Mouse (Mus musculus) brown adipose tissue, adult 24 weeks (tissue): ENCODE data around the gene Cdrt4. TPM values are rescaled to one million over a fixed set of nuclear protein-coding genes. Genes with fewer than 3 reads are reported as not detected.

Source experiments
- H3K27ac ChIP-seq: fragments of 200-500 bp; replicated peaks from 2 replicates; pipeline ENCODE4 v1.5.1; 2012; ENCODE audit warnings: low read depth, mild to moderate bottlenecking, low read length
- H3K4me1 ChIP-seq: fragments of 200-500 bp; 2 replicates; pipeline ENCODE4 v1.6.1; 2012; ENCODE audit warnings: low read length, mixed read lengths; ENCODE audit not compliant: control insufficient read depth, insufficient read depth, insufficient read length
- H3K4me3 ChIP-seq: fragments of 200-500 bp; 2 replicates; pipeline ENCODE4 v1.5.1; 2012; ENCODE audit warnings: low read depth, mild to moderate bottlenecking, low read length, moderate library complexity; ENCODE audit not compliant: insufficient read depth
- polyA plus RNA-seq: library from polyadenylated mRNA; stranded (reverse); fragments of >200 nt; gene quantifications from 2 replicates; pipeline ENCODE4 v1.2.4, GENCODE M21; 2012; ENCODE audit not compliant: missing spikeins, insufficient read depth, insufficient read length

Cdrt4 gene
- polyA plus RNA-seq, 1 experiment: not detected

DNA sequence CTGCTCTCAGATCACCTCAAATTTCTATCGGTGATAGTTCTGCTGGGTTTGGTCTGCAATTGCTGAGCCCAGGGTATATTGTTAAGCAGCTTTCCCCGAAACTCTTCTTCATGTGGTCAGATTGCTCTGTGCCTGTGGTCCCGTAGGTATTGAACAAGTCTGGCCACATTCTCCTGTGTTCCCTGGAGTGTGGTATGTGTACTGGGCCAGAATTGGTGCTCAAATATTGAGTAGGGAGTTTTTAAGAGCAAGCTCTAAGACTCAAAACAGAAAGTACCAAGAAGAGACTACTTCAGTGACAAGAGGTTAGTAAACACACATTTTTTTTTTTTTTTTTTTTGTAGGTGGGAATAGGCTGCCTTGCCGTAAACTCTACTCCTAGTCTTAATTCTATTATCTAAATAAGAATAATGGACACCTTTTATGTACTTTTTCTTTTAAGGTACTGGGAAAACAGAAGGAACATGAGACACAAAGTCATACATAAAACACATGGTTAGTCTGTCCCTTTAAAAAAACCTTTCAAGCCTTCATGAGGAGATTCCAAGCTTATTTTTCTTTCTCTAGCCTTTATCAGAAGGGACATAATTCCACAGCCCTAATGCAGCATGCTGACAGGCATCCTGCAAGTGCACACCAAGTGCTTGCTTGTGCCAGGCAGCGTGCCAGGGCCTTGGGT, 46.2 kb downstream of the Cdrt4 start:
- Histone ChIP-seq H3K4me1 (peaks cover 2% of the 10 kb centered on the region; the same call in 1 of the 2 replicates), H3K27ac (no peak overlapping the region), H3K4me3 (no peak overlapping the region)

DNA sequence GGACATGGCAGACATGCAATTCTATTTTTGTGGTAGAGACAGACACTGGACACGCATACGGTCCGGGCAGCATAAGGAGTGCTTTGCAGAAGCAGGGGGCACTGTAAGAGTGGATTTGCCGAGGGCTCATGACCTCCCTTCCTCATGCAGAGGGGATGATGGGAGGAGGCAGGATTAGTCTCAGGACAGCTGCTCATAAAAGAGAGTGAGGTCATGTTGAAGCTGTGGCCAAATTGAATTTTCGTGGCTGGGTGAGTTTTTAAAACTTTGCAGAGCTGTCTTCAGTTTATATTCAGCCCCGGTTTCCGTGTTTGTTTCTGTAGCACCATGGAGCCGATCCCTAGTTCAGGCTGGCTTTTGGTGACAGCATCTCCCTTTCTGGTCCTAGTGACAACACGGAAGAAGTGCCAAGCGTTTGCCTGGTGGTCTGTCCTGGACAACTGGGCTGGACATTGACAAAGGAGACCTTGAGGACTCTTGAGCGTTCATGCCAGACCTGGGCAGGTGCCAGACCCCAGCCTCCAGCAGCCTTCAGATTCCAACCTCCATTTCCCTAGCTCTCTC, 46.8 kb downstream of the Cdrt4 start:
- peaks cover 2% of the 10 kb centered on the region; the same call in 1 of the 2 replicates for H3K4me1 ChIP-seq
- H3K4me3 ChIP-seq: no peak overlapping the region
- H3K27ac ChIP-seq: no peak overlapping the region

DNA sequence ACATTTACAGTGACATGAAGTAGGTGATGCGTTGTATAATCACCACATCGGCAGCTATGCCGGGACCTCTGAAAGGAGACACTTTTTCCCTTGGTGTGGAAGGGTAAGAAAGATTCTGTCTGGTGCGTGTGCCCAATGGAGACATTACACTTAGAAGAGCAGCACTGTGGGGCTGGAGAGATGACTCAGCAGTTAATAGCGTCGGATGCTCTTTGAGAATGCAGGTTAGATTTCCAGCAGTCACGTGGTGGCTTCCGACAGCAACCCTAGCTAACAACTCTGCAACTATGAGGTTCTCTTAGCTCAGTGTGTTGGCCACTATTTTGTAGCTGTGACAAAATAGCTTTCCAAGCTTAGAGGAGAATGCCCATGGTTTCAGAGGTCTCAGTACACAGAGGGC, 49.1 kb downstream of the Cdrt4 start:
- peaks cover 2% of the 10 kb centered on the region; the same call in 1 of the 2 replicates for H3K4me1 ChIP-seq
- no peak overlapping the region for H3K27ac ChIP-seq
- no peak overlapping the region for H3K4me3 ChIP-seq

DNA sequence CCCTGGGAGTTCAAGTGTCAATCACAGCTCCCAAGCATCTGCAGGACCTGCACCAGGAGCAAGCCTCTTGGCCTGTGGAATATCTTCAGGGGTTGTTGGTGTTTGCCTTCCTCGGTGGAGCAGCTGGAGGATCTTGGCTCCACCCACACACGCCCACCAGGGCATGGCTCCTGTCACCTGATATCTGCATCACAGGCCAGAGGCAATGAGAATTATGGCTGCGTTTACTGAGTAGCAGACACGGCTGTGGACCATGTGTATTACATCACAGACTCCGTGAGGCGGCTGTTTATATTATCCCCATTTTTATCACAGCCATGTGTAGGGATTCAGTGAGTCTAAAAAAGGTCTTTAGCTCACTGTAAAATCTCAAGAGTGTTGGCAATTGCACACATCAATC, 53.6 kb downstream of the Cdrt4 start:
- Histone ChIP-seq H3K27ac (no peak overlapping the region), H3K4me1 (no peaks in the 10 kb centered on the region), H3K4me3 (no peak overlapping the region)

DNA sequence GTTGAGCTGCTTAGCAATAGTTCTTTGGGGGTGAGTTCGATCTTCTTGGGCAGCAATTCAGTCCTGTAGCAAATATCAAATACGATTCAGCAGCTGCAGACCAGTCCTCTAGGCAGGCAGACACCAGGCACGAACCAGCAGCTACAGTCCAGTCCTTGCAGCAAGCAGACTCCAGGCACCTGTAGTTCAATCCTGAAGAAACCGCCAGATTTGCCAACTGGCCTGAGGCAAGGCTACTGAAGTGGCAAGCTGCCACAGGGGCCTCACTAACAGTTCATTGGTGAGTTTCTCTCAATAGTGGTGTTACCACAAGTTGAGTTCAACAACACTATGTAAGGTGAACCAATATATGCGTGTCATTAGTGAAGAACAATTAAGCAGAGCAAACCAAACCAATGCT, 56.4 kb downstream of the Cdrt4 start:
- Histone ChIP-seq H3K4me1 (no peaks in the 10 kb centered on the region), H3K4me3 (no peak overlapping the region), H3K27ac (no peak overlapping the region)

DNA sequence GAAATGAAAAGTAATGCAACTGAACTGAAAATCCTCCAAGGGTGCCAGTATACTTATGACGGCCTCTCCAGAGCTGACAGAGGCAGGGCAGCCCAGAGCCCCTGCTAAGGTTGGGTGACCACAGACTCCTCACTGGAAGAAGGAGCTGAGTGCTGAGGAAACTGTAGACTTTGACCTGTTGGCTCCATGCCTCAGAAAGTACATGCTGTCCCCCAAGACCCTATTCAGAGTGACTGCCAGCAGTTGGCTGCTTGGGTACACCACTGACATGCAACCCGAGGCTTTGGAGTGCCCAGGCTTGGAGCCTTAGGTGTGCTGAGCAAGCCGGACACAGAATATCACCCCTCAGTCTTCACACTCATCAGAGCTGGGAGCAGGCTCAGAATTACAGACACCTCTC, 57.0 kb downstream of the Cdrt4 start:
- no peak overlapping the region for H3K27ac ChIP-seq
- no peaks in the 10 kb centered on the region for H3K4me1 ChIP-seq
- H3K4me3 ChIP-seq: no peak overlapping the region

DNA sequence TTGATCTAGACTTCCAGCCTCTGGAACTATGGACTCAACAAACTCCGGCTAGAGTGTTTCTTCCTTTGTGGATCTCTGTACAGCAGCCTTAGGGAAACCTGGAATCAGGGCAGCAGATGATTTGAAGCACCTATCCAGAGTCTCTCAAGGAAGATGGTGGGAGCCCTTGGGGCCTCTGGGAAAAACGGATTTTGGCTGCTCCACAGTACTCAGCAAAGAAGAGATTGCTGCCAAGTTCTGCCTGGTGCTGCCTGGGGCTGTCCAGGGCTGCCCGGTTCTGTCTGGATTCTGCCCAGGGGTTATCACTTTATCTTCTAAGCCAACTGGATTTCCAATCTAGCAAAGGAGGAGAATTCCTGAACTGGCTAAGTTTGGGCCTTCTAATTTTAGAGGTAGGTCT, 58.8 kb downstream of the Cdrt4 start:
- no peak overlapping the region for H3K4me3 ChIP-seq
- H3K27ac ChIP-seq: no peak overlapping the region
- no peaks in the 10 kb centered on the region for H3K4me1 ChIP-seq

DNA sequence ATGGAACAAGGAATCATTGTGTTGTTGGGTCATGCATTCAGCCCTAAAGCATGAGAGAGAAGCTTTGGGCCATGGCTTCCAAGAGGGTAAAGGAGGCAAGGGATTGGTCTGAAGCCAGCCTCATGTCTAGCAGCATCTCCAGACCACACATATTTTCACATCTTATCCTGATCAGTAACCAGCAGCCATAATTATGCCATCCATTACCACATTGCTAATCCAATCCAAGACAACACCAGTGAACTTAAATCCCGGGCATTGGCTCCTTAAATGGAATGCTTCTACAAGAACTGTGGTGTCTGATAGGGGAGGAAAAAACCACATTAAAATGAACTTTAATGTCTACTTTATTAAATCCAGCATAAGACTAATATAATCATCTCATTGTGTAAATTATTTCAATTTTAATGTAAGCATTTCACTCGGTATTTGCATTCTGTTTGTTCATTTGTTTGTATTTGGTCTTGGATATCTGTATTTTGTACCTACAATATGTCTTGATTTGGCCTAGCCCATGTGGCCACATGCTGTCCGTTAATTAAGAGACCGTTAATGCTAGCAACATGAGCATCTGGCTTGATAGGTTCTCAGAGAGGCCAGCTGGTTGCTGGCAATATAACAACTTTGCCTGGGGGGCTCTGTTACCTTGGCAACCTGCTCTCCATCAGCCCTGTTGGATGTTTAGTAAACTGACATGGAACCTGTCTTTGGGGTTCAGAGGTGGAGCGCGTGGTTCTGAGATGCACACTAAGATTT, 66.5 kb downstream of the Cdrt4 start:
- no peak overlapping the region for H3K4me3 ChIP-seq
- H3K27ac ChIP-seq: no peak overlapping the region
- H3K4me1 ChIP-seq: no peaks in the 10 kb centered on the region

DNA sequence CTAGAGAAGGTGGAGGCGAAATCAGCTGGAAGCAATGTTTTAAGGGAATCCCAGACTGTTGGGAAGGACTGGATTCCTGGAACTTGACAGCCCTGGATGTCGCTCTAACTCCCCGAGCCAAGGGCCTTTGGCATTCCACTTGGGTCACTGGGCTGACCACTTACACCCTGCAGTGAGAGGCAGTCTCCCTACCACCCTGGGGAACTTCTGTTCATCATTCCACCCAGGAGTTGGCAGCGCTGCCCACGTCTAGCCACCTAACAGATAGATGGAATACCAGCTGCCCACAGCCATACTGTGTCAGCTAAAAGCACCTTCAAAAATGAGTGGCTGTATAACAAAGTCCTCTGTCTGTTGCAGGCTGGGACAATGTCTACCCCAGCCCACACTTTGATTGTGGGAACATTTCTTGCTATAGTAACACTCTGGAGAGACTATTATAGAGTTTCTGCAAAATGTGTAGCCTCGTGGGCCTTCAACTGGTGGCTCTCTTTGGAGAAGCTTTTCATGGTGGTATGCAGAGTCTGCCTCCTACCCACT, 67.2 kb downstream of the Cdrt4 start:
- no peak overlapping the region for H3K27ac ChIP-seq
- H3K4me3 ChIP-seq: no peak overlapping the region
- no peaks in the 10 kb centered on the region for H3K4me1 ChIP-seq

DNA sequence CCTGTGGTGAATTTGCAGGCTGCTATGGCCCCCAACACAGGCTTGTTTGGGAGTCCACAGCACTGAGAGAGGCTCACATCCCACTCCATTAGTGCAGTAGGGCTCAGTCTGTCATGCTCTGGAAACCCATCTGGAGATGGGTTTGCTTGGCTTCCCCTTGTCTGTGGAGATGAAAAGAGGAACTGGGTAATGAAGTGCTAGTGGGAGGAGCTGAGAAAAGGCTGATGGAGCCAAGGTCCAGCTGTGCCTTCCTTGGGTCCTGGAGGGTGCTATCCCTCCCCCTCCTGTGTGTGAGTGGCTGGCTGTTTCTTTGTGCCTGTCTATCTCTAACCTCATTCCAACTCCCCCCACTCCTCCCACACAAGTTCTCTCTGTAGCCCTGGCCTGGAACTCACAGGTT, 69.6 kb downstream of the Cdrt4 start:
- Histone ChIP-seq H3K4me3 (no peak overlapping the region), H3K4me1 (no peaks in the 10 kb centered on the region), H3K27ac (peak overlapping the region; percentile 61)

DNA sequence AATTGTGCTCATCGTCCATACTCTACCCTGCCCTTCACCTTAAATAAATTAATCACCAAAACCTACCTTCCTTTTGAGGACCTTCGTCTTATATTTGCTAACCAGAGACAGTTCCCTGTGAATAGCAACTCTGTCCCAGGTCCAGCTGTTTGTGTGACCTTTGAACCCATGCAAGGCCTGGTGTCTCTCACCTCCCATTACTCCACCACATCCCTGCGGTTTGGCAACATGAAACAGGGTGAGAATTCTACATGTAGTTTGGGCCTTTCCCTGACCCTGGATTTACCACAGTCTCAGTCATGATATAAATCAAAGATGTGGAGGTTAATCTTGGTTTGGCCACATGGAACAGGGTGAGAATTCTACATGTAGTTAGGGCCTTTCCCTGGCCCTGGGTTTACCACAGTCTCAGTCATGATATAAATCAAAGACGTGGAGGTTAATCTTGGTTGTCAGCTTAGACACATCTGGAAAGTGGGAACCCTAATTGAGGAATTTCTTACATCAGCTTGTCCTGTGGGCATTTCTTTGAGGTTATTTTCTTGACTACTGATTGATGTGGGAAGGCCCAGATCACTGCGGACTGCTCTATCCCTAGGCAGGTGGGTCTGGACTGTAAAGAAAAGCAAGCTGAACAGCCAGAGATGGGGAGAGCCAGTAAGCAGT, 70.3 kb downstream of the Cdrt4 start:
- Histone ChIP-seq H3K4me1 (no peaks in the 10 kb centered on the region), H3K4me3 (no peak overlapping the region), H3K27ac (peak overlapping the region; percentile 25; the same call in 1 of the 2 replicates)

DNA sequence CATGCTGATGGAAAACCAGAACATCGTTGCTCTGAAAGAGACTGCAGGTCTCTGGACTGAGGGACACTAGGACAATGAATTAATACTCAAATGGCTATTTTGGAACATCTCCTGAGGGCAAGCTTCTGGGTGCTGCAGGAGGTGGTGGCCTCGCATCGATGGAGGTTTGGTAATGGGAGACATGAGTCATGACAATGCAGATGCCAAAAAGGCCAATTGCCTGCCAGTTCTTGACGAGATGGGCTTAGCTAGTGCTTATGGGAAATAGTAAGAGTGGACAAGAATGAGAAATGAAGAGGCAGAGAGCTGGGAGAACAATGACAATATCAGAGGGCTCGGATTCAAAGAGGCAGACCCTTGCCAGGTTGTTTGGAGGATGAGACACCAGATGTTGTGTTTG, 72.5 kb downstream of the Cdrt4 start:
- Histone ChIP-seq H3K27ac (no peak overlapping the region), H3K4me1 (no peaks in the 10 kb centered on the region), H3K4me3 (no peak overlapping the region)

DNA sequence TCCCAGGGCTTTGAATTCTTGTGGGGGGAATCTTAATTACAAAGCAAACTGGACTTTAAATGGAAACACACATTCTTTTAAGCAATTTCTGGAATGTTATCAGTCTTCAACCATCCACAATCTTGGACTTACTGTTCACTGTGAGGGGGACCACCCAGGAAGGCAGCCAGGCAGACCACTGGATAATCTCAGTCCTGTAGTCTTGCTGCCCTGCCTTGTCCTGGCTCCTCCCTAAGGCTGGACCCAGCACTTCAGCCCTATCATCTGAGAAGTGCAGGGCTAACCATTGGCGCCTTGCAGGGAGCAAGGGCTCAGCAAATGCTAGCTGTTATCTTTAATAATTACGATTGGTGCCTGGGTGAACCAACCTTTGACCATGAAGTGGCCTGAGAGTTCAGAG, 73.1 kb downstream of the Cdrt4 start:
- Histone ChIP-seq H3K4me3 (no peak overlapping the region), H3K4me1 (no peaks in the 10 kb centered on the region), H3K27ac (no peak overlapping the region)

DNA sequence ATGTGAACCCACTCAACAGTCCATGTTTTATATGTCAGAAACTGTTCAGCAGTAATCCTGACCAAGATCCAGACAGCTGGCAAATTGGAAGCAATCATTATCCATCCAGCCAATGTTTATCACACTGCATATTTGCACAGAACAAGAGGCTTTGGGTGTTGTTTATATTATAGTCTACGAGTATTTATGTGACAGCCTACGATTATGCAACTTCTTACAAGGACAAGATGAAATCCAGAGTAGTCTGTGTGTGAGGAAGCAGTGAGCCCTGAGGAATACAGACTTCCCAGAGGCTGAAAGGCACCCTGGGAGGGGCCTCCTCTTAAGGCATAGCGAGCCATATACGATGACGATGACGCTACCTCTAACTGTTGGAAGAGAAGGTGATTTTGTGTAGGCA, 74.5 kb downstream of the Cdrt4 start:
- Histone ChIP-seq H3K4me1 (no peaks in the 10 kb centered on the region), H3K4me3 (no peak overlapping the region), H3K27ac (no peak overlapping the region)

DNA sequence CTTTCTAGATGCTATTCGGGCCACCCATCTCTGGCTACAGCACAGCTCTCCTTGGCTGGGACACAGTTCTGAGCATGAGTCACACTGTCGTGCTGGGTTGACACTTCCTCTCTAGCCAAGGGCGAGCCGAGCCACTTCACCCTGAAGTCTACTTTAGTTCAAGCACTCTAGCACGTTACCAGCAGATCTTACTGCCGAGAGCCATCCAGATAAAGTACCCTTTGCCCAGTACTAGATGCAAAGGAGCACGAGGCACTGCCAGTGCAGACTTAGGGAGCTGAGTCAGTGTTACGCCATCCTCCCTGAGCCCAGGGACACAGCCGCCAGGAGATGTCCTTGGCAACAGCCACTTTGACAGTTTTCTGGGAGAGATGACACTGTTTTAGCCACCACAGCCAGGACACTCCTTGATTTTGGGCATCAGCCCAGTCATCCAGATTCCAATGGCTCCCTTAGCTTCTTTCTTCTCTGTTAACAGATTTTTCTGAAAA, 75.7 kb downstream of the Cdrt4 start:
- Histone ChIP-seq H3K4me3 (no peak overlapping the region), H3K4me1 (no peaks in the 10 kb centered on the region), H3K27ac (0 out of 2 replicates have a peak overlapping the region, but pooled peaks have one; percentile 38)
